ENCODE assay signal across 38 mouse cellular contexts in genomic region chr3:92364887-92365286, GRCm38 (mm10). TPM values are rescaled to one million over a fixed set of nuclear protein-coding genes. Genes with fewer than 3 reads are reported as not detected.
"Had no signal": no experiment of that assay in that cellular context is flagged by ENCODE, and none has a peak within 500 bp of the region (broad histone marks: within the 10 kb centered on the region; RNA-seq: fewer than 3 reads in every experiment).

Gene Sprr2f, plus strand, starts transcription at chr3:92365187.

- DNase-seq: heart, adult 18-20 months; heart, adult 2 months; heart, postnatal 10 days; heart, postnatal 14 days; heart, postnatal 36 days; heart, postnatal 4 days; kidney, adult 11 months; kidney, adult 18-20 months; kidney, adult 9 months; kidney, postnatal 10 days; kidney, postnatal 36 days; kidney, postnatal 4 days; layer of hippocampus, adult 9-11 months; layer of hippocampus, postnatal 36 days had no signal

- H3K36me3 ChIP-seq: heart, embryonic 10.5 days; heart, embryonic 12.5 days; heart, embryonic 13.5 days; heart, embryonic 15.5 days; hindbrain, embryonic 10.5 days; hindbrain, embryonic 12.5 days; hindbrain, embryonic 13.5 days; hindbrain, embryonic 15.5 days; intestine, embryonic 15.5 days had no signal

- H3K9ac ChIP-seq: heart, embryonic 12.5 days; heart, embryonic 13.5 days; heart, embryonic 15.5 days; hindbrain, embryonic 12.5 days; hindbrain, embryonic 13.5 days; hindbrain, embryonic 14.5 days; hindbrain, embryonic 15.5 days; intestine, embryonic 15.5 days had no signal

- H3K4me1 ChIP-seq: heart, embryonic 10.5 days; heart, embryonic 12.5 days; heart, embryonic 13.5 days; heart, embryonic 15.5 days; hindbrain, embryonic 10.5 days; hindbrain, embryonic 12.5 days; hindbrain, embryonic 13.5 days; hindbrain, embryonic 15.5 days; intestine, embryonic 15.5 days had no signal

- ATAC-seq: hindbrain, embryonic 16.5 days; hindbrain, postnatal 0 days; inflammation-experienced regulatory T-cells, adult 6 months; intestine, embryonic 15.5 days; intestine, embryonic 16.5 days; intestine, postnatal 0 days had no signal

- H3K27me3 ChIP-seq: heart, embryonic 12.5 days; heart, embryonic 13.5 days; heart, embryonic 15.5 days; hindbrain, embryonic 12.5 days; hindbrain, embryonic 13.5 days; hindbrain, embryonic 15.5 days; intestine, embryonic 15.5 days had no signal

- H3K9me3 ChIP-seq: heart, embryonic 10.5 days; heart, embryonic 12.5 days; heart, embryonic 13.5 days; heart, embryonic 15.5 days; hindbrain, embryonic 10.5 days; hindbrain, embryonic 12.5 days; hindbrain, embryonic 13.5 days; hindbrain, embryonic 15.5 days; intestine, embryonic 15.5 days had no signal

- H3K27ac ChIP-seq: heart, adult 2 months; heart, embryonic 10.5 days; heart, embryonic 13.5 days; heart, embryonic 15.5 days; hindbrain, embryonic 10.5 days; hindbrain, embryonic 12.5 days; hindbrain, embryonic 13.5 days; hindbrain, embryonic 14.5 days; hindbrain, embryonic 15.5 days; hindbrain, postnatal 0 days; intestine, embryonic 15.5 days; layer of hippocampus, adult 2 months; left cerebral cortex, adult 2 months had no signal

- H3K4me3 ChIP-seq: heart, adult 2 months; heart, embryonic 10.5 days; heart, embryonic 12.5 days; heart, embryonic 13.5 days; heart, embryonic 15.5 days; hindbrain, embryonic 10.5 days; hindbrain, embryonic 12.5 days; hindbrain, embryonic 13.5 days; hindbrain, embryonic 15.5 days; intestine, embryonic 15.5 days; layer of hippocampus, adult 2 months; left cerebral cortex, adult 2 months had no signal

- H3K4me2 ChIP-seq: heart, embryonic 11.5 days; heart, embryonic 12.5 days; heart, embryonic 13.5 days; heart, embryonic 15.5 days; hindbrain, embryonic 12.5 days; hindbrain, embryonic 13.5 days; hindbrain, embryonic 14.5 days; hindbrain, embryonic 15.5 days; intestine, embryonic 15.5 days had no signal

RNA-seq across cellular contexts. Expression of gene Sprr2f, which starts in this region (rescaled TPM):
- polyA plus RNA-seq: heart, adult 2 months; heart, embryonic 11.5 days; heart, embryonic 13.5 days; heart, embryonic 14.5 days; heart, embryonic 15.5 days; heart, embryonic 16.5 days; heart, postnatal 0 days; hindbrain, embryonic 10.5 days; hindbrain, embryonic 11.5 days; hindbrain, embryonic 12.5 days; hindbrain, embryonic 13.5 days; hindbrain, embryonic 14.5 days; hindbrain, embryonic 15.5 days; hindbrain, embryonic 16.5 days; hindbrain, postnatal 0 days; inflammation-experienced regulatory T-cells, adult 6 months; intestine, embryonic 14.5 days; intestine, embryonic 15.5 days; intestine, embryonic 16.5 days; intestine, postnatal 0 days; large intestine, adult 2 months had no signal
